ENCODE assay signal across 8 mouse cellular contexts in the genomic region with DNA sequence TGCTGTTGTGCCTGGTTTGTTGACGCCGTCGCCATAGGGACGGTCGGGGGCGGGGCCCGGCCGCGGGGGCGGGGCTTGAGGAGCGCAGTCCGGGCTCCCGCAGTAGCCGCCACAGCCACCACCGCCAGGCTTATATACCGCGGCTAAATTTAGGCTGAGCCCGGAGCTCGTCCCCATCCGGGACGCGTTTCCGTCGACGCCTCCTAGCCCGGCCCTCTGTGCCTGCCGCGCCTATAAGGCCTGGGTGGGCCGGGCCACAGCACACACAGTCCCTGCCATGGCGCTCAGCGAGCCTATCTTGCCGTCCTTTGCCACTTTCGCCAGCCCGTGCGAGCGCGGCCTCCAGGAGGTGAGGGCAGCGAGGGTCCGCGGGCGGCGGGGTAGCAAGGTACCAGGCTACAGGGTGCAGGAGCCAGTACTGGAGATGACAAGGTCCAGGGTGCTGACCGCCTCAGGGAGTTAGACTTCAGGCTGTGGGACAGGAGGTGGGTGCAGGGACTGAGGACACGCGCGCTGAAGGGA. TPM values are rescaled to one million over a fixed set of nuclear protein-coding genes. Genes with fewer than 3 reads are reported as not detected.
A peak's percentile ranks its signal among the peaks of the same experiment; 100 is the strongest.
DNase-seq lines count a peak whose midpoint lies in the region; ATAC-seq lines count a peak whose summit lies in the region.

A gene (plus strand): TSS at position 233 of the 522 bp plus-strand sequence.

- peak within 1 kb of the TSS; percentile 79 for H3K4me2 ChIP-seq in hindbrain, embryonic 13.5 days

- ATAC-seq in hindbrain, embryonic 13.5 days (ENCODE audit: low FRiP score), result peak; percentile 95

- peak within 1 kb of the TSS; percentile 51 for H3K4me3 ChIP-seq in hindbrain, embryonic 13.5 days

- H3K27me3 ChIP-seq in hindbrain, embryonic 13.5 days, result peaks cover 68% of the 10 kb centered on the region

- no peaks in the 10 kb centered on the region for H3K36me3 ChIP-seq in hindbrain, embryonic 13.5 days

- H3K4me1 ChIP-seq in hindbrain, embryonic 13.5 days (replicated peaks), result peaks cover 23% of the 10 kb centered on the region

- no peak within 1 kb of the TSS; the same call in 1 of the 2 replicates for H3K27ac ChIP-seq in hindbrain, embryonic 13.5 days

- peak; percentile 100 for DNase-seq in T-cell, adult 2 months (ENCODE audit: low spot score)
- DNase-seq in cerebellum, postnatal 25 days, result peak; percentile 72 to 84
- peak; percentile 73 to 76 for DNase-seq in frontal cortex, postnatal 25 days (ENCODE audit: low spot score in 2 of 2)
- DNase-seq in layer of hippocampus, postnatal 14 days (ENCODE audit: low spot score in 2 of 2), result peak; percentile 80 to 85
- DNase-seq in lung, postnatal 10 days, result peak; percentile 99
- peak; percentile 96 for DNase-seq in ovary, postnatal 14 days (ENCODE audit: low spot score)
- DNase-seq in thymus, postnatal 10 days (ENCODE audit: low spot score in 2 of 2), result peak; percentile 86 to 91

- under 1% methylated on average over 46 of the region's 46 CpGs for WGBS in hindbrain, embryonic 13.5 days

- no peaks in the 10 kb centered on the region for H3K9me3 ChIP-seq in hindbrain, embryonic 13.5 days

- peak within 1 kb of the TSS; percentile 68 for H3K9ac ChIP-seq in hindbrain, embryonic 13.5 days

RNA-seq across cellular contexts. Expression of the gene that starts here (rescaled TPM):
- polyA plus RNA-seq in hindbrain, embryonic 13.5 days (2015; fragmentation: Nextera tagmentation; extraction: Ambion mirVana), result 5.0 and 5.9 TPM in 2 replicates
- total RNA-seq in layer of hippocampus, postnatal 14 days (2021), result 10 to 100 TPM; 20.2 to 22.0 TPM
